Mouse (Mus musculus) stomach, postnatal 0 days (tissue): ENCODE results near the gene Gm12248.

Source experiments
- CTCF ChIP-seq: IDR thresholded peaks from 2 replicates; pipeline ENCODE4 v1.5.1; 2016; ENCODE audit warnings: antibody characterized with exemption, low read depth, mild to moderate bottlenecking, moderate library complexity
- EP300 ChIP-seq: optimal IDR thresholded peaks from 2 replicates; pipeline ENCODE3; 2016; ENCODE audit warnings: antibody characterized with exemption

DNA sequence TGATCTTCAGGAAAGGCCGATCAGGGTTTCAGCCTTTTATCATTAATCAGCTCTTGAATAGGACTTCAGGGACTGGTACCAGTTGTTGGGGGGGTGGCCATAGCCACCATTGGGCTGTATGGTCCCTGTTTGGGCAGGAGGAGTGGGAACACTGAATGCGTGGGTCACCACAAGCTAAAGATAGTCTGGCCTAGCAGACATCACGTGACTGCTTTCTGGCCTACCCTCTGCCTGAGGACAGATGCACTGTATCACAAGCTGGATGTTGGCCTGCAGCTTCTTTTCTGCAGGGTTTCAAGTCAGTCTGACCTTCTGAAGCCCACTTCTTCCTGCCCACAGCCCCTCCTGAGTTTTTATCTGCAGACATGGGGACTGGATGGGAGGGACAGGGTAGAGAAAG, 59.3 kb downstream of the Gm12248 start:
- no peak for TF ChIP-seq CTCF
- no peak for TF ChIP-seq EP300
